Mouse (Mus musculus): Measurements from ENCODE around the gene Vmp1. TPM values are rescaled to one million over a fixed set of nuclear protein-coding genes. Genes with fewer than 3 reads are reported as not detected.

Vmp1 gene
- polyA plus RNA-seq, 1 experiment from 2014 or later = 387 TPM

DNA sequence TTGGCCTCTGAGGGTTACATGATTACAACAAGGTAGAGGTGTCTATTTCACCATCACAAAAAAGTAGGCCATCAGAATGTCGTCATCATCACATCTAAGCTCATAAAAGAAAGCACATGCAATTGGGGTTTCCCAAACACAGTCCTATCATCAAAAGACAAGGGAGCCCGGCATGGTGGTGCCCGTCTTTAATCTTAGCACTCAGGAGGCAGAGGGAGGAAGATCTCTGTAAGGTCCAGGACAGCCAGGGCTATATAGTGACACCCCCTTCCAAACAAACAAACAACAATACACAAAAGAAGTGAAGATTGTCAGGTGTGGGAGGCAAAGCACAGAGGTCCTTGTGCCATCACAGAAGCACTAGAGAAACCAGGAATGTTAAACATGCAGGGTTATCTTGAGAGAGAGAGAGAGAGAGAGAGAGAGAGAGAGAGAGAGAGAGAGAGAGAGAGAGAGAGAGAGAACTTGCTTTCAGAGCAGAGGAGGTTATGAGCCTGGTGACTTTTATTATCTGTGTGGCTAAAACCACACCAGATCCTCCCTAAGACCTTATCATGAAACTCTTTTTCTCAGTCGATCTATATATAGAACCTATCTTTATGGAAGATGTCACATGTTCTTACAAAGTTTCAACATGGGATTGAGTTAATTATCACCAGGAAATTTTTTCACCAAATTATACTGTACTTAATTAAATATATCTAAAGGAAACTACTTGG is 26.6 kb downstream of the Vmp1 start:
- Histone ChIP-seq H3K4me2 (replicated peaks; ENCODE audit: low read depth) (no peak overlapping the region), H3K27ac (ENCODE audit: low read depth, low read length) (0 out of 2 replicates have a peak overlapping the region, but pooled peaks have one; percentile 35), H3K27me3 (replicated peaks; ENCODE audit: control insufficient read depth, insufficient read depth, low read length) (no peaks in the 10 kb centered on the region), H3K36me3 (ENCODE audit: control insufficient read depth, insufficient read depth) (peaks cover 17% of the 10 kb centered on the region), H3K9ac (ENCODE audit: low read depth, low read length) (no peak overlapping the region), H3K9me3 (ENCODE audit: control insufficient read depth) (no peaks in the 10 kb centered on the region), H3K4me3 (ENCODE audit: low read depth, low read length) (no peak overlapping the region), H3K4me1 (replicated peaks; ENCODE audit: control insufficient read depth, insufficient read depth, low read length) (0 out of 2 replicates have a peak, but pooled peaks cover 4% of the 10 kb centered on the region)
- no peak for ATAC-seq
- no peak for TF ChIP-seq CTCF (IDR thresholded peaks at IDR 0.05; ENCODE audit: low read depth)
- 61% methylated on average over 4 of the region's 4 CpGs for WGBS

DNA sequence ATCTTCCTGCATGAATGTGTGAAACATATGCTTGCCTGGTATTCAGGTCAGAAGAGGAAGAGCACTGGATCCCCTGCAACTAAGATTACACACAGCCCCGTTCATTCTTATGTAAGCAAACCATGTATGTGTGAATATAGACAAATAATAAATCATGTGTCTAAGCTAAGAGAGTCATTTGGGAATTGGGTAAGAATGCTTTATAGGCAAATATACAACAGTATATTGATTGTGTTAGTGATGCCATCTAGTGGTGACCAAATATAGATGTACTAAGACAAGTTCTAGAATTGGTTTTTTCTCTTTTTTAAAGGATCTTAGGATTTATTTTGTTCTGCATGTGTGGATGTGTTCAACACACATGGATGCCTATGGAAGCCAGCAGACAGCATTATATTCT is 28.0 kb downstream of the Vmp1 start:
- ATAC-seq = no peak
- Histone ChIP-seq H3K27me3 (replicated peaks; ENCODE audit: control insufficient read depth, insufficient read depth, low read length) (no peaks in the 10 kb centered on the region), H3K36me3 (ENCODE audit: control insufficient read depth, insufficient read depth) (peaks cover 12% of the 10 kb centered on the region), H3K4me1 (replicated peaks; ENCODE audit: control insufficient read depth, insufficient read depth, low read length) (0 out of 2 replicates have a peak, but pooled peaks cover 4% of the 10 kb centered on the region), H3K9me3 (ENCODE audit: control insufficient read depth) (no peaks in the 10 kb centered on the region), H3K4me2 (replicated peaks; ENCODE audit: low read depth) (no peak overlapping the region), H3K9ac (ENCODE audit: low read depth, low read length) (no peak overlapping the region), H3K27ac (ENCODE audit: low read depth, low read length) (no peak overlapping the region), H3K4me3 (ENCODE audit: low read depth, low read length) (no peak overlapping the region)
- WGBS = 10% methylated on average over 1 of the region's 1 CpGs
- peak; percentile 72 for TF ChIP-seq CTCF (IDR thresholded peaks at IDR 0.05; ENCODE audit: low read depth)

GRCm38 (mm10) chr11:86654096-86654495 is 29.5 kb downstream of the Vmp1 start:
- H3K27me3 ChIP-seq (replicated peaks; ENCODE audit: control insufficient read depth, insufficient read depth, low read length) = no peaks in the 10 kb centered on the region
- H3K9ac ChIP-seq (ENCODE audit: low read depth, low read length) = no peak overlapping the region
- H3K27ac ChIP-seq (ENCODE audit: low read depth, low read length) = no peak overlapping the region
- H3K36me3 ChIP-seq (ENCODE audit: control insufficient read depth, insufficient read depth) = peaks cover 9% of the 10 kb centered on the region
- no peak for TF ChIP-seq CTCF (IDR thresholded peaks at IDR 0.05; ENCODE audit: low read depth)
- H3K9me3 ChIP-seq (ENCODE audit: control insufficient read depth) = no peaks in the 10 kb centered on the region
- H3K4me2 ChIP-seq (replicated peaks; ENCODE audit: low read depth) = no peak overlapping the region
- H3K4me1 ChIP-seq (replicated peaks; ENCODE audit: control insufficient read depth, insufficient read depth, low read length) = 0 out of 2 replicates have a peak, but pooled peaks cover 4% of the 10 kb centered on the region
- ATAC-seq = no peak
- no peak overlapping the region for H3K4me3 ChIP-seq (ENCODE audit: low read depth, low read length)
- WGBS = 80% methylated on average over 4 of the region's 4 CpGs

DNA sequence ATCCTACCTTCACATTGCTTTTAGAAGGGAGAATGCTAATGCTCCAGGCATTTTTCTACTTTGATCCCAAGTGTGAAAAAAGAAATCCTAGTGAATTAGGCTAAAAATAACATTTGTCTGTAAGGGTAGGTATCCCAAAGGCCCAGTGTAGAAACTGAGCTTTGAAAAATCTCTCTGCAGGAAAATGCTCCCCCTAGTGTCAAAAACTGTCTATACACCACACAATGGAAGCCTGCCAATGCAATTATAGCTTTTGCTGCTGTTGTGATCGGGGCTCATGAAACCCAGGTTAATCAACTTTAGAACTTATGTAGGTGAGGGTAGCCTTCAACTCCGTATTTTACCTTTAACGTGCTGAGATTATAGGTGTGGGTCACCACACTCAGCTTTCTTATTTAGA is 30.2 kb downstream of the Vmp1 start:
- no peaks in the 10 kb centered on the region for H3K9me3 ChIP-seq (ENCODE audit: control insufficient read depth)
- H3K27me3 ChIP-seq (replicated peaks; ENCODE audit: control insufficient read depth, insufficient read depth, low read length) = no peaks in the 10 kb centered on the region
- H3K4me1 ChIP-seq (replicated peaks; ENCODE audit: control insufficient read depth, insufficient read depth, low read length) = 0 out of 2 replicates have a peak, but pooled peaks cover 4% of the 10 kb centered on the region
- 33% methylated on average over 3 of the region's 3 CpGs for WGBS
- no peak for ATAC-seq
- no peak overlapping the region for H3K4me3 ChIP-seq (ENCODE audit: low read depth, low read length)
- H3K27ac ChIP-seq (ENCODE audit: low read depth, low read length) = no peak overlapping the region
- H3K9ac ChIP-seq (ENCODE audit: low read depth, low read length) = no peak overlapping the region
- TF ChIP-seq CTCF (IDR thresholded peaks at IDR 0.05; ENCODE audit: low read depth) = peak; percentile 86
- H3K4me2 ChIP-seq (replicated peaks; ENCODE audit: low read depth) = no peak overlapping the region
- H3K36me3 ChIP-seq (ENCODE audit: control insufficient read depth, insufficient read depth) = peaks cover 11% of the 10 kb centered on the region

- Histone ChIP-seq H3K9ac (ENCODE audit: low read depth, low read length) (no peak overlapping the region), H3K9me3 (ENCODE audit: control insufficient read depth) (no peaks in the 10 kb centered on the region), H3K4me1 (replicated peaks; ENCODE audit: control insufficient read depth, insufficient read depth, low read length) (0 out of 2 replicates have a peak, but pooled peaks cover 4% of the 10 kb centered on the region), H3K4me3 (ENCODE audit: low read depth, low read length) (no peak overlapping the region), H3K36me3 (ENCODE audit: control insufficient read depth, insufficient read depth) (peaks cover 10% of the 10 kb centered on the region), H3K27ac (ENCODE audit: low read depth, low read length) (no peak overlapping the region), H3K4me2 (replicated peaks; ENCODE audit: low read depth) (no peak overlapping the region), H3K27me3 (replicated peaks; ENCODE audit: control insufficient read depth, insufficient read depth, low read length) (no peaks in the 10 kb centered on the region)
- 90% methylated on average over 4 of the region's 4 CpGs for WGBS
- TF ChIP-seq CTCF (IDR thresholded peaks at IDR 0.05; ENCODE audit: low read depth) = no peak
- no peak for ATAC-seq
These were observed 31.1 kb downstream of the Vmp1 start for GRCm38 (mm10) chr11:86652578-86652979.

DNA sequence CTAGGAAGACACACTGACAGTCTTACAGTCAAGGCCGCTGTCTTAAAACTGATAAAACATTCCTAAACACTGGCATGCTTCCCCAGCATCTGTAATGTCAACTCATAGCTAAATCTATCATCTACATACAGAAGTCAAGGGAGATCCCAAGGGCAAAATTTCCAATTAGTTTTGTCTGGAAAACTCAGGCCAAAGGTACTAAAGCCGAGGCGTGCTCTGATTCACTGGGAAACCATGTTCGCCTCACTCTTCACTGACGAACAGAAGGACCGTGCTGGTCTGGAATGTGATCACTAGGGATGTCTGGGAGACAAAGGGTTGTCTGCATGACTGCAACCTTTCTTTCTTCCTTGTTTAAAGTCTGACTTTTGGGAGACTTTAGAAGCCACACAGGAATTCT is 33.0 kb downstream of the Vmp1 start:
- no peak for ATAC-seq
- Histone ChIP-seq H3K9ac (ENCODE audit: low read depth, low read length) (no peak overlapping the region), H3K36me3 (ENCODE audit: control insufficient read depth, insufficient read depth) (peaks cover 10% of the 10 kb centered on the region), H3K4me2 (replicated peaks; ENCODE audit: low read depth) (no peak overlapping the region), H3K9me3 (ENCODE audit: control insufficient read depth) (no peaks in the 10 kb centered on the region), H3K27ac (ENCODE audit: low read depth, low read length) (no peak overlapping the region), H3K27me3 (replicated peaks; ENCODE audit: control insufficient read depth, insufficient read depth, low read length) (no peaks in the 10 kb centered on the region), H3K4me1 (replicated peaks; ENCODE audit: control insufficient read depth, insufficient read depth, low read length) (0 out of 2 replicates have a peak, but pooled peaks cover 4% of the 10 kb centered on the region), H3K4me3 (ENCODE audit: low read depth, low read length) (no peak overlapping the region)
- 78% methylated on average over 6 of the region's 6 CpGs for WGBS
- TF ChIP-seq CTCF (IDR thresholded peaks at IDR 0.05; ENCODE audit: low read depth) = no peak
